Mouse (Mus musculus): ENCODE data around the gene Olfr976. TPM values are rescaled to one million over a fixed set of nuclear protein-coding genes. Genes with fewer than 3 reads are reported as not detected.
"Not testable (repeated sequence)": the region's sequence is repeated elsewhere in the genome, so short reads cannot be mapped to it uniquely, and the experiment has no call there.

Gene Olfr976
- polyA plus RNA-seq, 2 experiments, result not detected

DNA sequence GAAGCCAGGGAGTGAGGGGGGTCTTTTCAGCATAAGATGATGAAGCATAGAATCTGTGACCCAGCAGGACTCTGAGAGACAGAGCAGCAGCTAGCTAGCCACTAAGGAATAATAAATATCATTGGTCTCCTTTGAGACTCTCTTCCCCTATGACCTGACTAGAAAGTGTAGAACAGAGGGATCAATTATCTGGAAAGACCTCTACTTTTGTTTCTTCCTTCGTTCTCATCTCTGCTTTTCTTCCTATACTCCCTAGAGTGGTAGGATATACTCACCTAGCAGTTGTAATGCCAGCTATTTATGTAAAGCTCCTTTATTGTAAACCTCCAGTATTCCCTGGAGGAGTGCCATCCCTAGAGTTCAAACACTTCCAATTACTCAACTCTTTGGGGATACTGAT is 9.0 kb downstream of the Olfr976 start, which contains the start of gene Olfr975:
Gene Olfr975, minus strand, starts transcription at position 101 of the 400 bp plus-strand sequence.
- no peak for TF ChIP-seq POLR2A (IDR thresholded peaks at IDR 0.05; ENCODE audit: borderline replicate concordance, extremely low read depth, insufficient read depth, insufficient read length)
- Histone ChIP-seq H3K9me3 (ENCODE audit: control insufficient read depth, low read length) (no peaks in the 10 kb centered on the region), H3K27ac (replicated peaks; ENCODE audit: low read depth, low read length) (no peak within 1 kb of the TSS), H3K27me3 (ENCODE audit: control insufficient read depth, insufficient read depth, low read length) (no peaks in the 10 kb centered on the region), H3K4me3 (replicated peaks; ENCODE audit: low read length) (no peak within 1 kb of the TSS), H3K36me3 (ENCODE audit: control insufficient read depth, insufficient read depth, low read length) (no peaks in the 10 kb centered on the region), H3K9ac (ENCODE audit: low read depth, low read length, severe bottlenecking) (no peak within 1 kb of the TSS), H3K4me1 (ENCODE audit: control insufficient read depth, insufficient read depth, low read length) (no peaks in the 10 kb centered on the region), H3K4me2 (replicated peaks; ENCODE audit: low read depth, low read length, severe bottlenecking) (no peak within 1 kb of the TSS)
- WGBS, result 66% methylated on average over 1 of the region's 1 CpGs
- ATAC-seq (ENCODE audit: low FRiP score, low read depth) (no peak), DNase-seq (ENCODE audit: low spot score) (no peak)

DNA sequence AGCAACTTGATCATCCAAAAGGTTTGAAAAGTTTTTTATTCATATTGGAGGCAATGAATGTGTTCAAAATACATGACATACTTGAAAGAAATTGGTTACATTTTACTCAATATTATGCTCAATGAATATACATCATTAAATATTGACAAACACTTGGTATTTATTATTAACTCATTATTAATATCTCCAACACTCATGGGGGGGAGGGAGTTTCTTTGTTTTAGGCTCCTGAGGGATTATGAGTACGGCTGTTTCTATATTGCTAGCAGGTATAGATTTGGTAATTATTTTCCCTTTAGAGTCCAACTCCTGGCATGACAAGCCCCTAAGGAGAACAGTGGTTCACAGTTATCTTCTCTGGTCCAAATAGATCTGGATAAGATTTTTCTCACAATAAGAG is 23.7 kb downstream of the Olfr976 start, which contains the start of gene Olfr974:
Gene Olfr974, plus strand, starts transcription at position 301 of the 400 bp plus-strand sequence.
- ATAC-seq (ENCODE audit: low FRiP score, low read depth) (no peak), DNase-seq (ENCODE audit: low spot score) (no peak)
- no peaks in the 10 kb centered on the region for H3K27me3 ChIP-seq (ENCODE audit: control insufficient read depth, insufficient read depth, low read length)
- no peaks in the 10 kb centered on the region for H3K36me3 ChIP-seq (ENCODE audit: control insufficient read depth, insufficient read depth, low read length)
- no peak within 1 kb of the TSS for H3K4me2 ChIP-seq (replicated peaks; ENCODE audit: low read depth, low read length, severe bottlenecking)
- no peak for TF ChIP-seq POLR2A (IDR thresholded peaks at IDR 0.05; ENCODE audit: borderline replicate concordance, extremely low read depth, insufficient read depth, insufficient read length)
- H3K9me3 ChIP-seq (ENCODE audit: control insufficient read depth, low read length), result no peaks in the 10 kb centered on the region
- H3K27ac ChIP-seq (replicated peaks; ENCODE audit: low read depth, low read length), result no peak within 1 kb of the TSS
- H3K4me1 ChIP-seq (ENCODE audit: control insufficient read depth, insufficient read depth, low read length), result no peaks in the 10 kb centered on the region
- WGBS, result 84% methylated on average over 1 of the region's 1 CpGs
- H3K4me3 ChIP-seq (replicated peaks; ENCODE audit: low read length), result no peak within 1 kb of the TSS
- no peak within 1 kb of the TSS for H3K9ac ChIP-seq (ENCODE audit: low read depth, low read length, severe bottlenecking)

DNA sequence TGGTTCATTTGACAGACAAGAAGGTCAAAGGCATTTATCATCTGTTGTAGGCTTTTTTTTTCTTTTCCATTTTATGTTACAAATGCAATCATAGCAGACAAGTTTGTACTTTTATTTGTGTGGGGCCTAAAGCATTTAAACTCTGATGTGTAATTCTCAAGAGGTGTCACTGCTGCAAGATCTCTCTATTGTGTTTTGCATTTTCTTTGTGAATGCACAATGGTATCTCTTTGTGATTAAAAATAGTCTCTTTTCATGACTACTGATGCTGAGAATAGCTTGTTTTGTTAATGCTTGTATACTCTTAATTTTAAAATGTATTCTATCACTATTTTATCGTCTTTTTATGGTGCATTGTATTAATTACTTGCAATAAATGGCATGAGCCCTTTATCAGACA is 32.1 kb downstream of the Olfr976 start:
- not testable (repeated sequence) for H3K9ac ChIP-seq (ENCODE audit: low read depth, low read length, severe bottlenecking); ATAC-seq (ENCODE audit: low FRiP score, low read depth)
- WGBS, result 68% methylated on average over 1 of the region's 1 CpGs

DNA sequence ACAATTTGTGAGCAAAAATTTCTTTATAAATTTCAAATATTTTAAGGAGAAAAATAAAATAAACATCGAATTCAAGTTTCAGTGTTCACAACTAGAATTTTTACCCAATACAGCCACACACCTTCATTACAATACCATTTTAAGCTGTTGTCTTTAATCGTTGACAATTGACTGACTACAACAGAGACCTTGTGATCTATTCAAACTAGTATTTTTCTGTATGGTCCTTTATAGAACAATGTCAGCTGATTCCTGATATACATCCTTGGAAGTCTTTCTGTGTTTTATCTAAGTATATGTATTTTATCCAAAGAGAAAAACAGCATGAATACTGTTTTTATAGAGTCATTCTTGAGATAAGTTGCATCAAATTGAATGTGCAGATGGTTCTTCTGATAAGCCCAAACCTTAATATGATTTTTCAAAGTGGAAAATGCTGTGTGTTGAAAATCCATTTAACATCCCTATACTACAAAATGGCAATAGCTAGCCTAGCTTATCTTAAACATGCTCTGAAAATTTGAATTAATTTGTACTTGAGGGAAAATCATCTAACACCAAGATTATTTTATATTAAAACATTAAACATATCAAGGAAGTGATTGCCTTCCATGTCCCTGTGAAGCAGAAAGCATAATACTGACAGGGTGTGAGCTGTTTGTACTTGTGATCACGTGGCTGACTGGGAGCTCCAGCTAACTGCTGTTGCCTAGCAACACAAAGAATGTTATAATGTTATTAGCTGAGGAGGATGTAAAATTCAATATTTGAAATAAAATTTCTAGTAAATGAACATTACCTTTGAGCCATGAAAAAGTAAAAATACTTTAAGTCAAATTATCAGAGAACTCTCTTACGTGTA is 32.7 kb downstream of the Olfr976 start:
- ATAC-seq (ENCODE audit: low FRiP score, low read depth); H3K9ac ChIP-seq (ENCODE audit: low read depth, low read length, severe bottlenecking); H3K4me3 ChIP-seq (replicated peaks; ENCODE audit: low read length); H3K36me3 ChIP-seq (ENCODE audit: control insufficient read depth, insufficient read depth, low read length); H3K4me1 ChIP-seq (ENCODE audit: control insufficient read depth, insufficient read depth, low read length); H3K4me2 ChIP-seq (replicated peaks; ENCODE audit: low read depth, low read length, severe bottlenecking); H3K27ac ChIP-seq (replicated peaks; ENCODE audit: low read depth, low read length); DNase-seq (ENCODE audit: low spot score); H3K27me3 ChIP-seq (ENCODE audit: control insufficient read depth, insufficient read depth, low read length); H3K9me3 ChIP-seq (ENCODE audit: control insufficient read depth, low read length): not testable (repeated sequence)
- no CpG with 5 or more reads among the region's 4 CpGs for WGBS

More for the DNA sequence above, 32.1 kb downstream of the Olfr976 start:
- not testable (repeated sequence) for H3K27ac ChIP-seq (replicated peaks; ENCODE audit: low read depth, low read length); DNase-seq (ENCODE audit: low spot score); H3K4me2 ChIP-seq (replicated peaks; ENCODE audit: low read depth, low read length, severe bottlenecking); H3K9me3 ChIP-seq (ENCODE audit: control insufficient read depth, low read length); H3K27me3 ChIP-seq (ENCODE audit: control insufficient read depth, insufficient read depth, low read length); H3K4me3 ChIP-seq (replicated peaks; ENCODE audit: low read length); H3K36me3 ChIP-seq (ENCODE audit: control insufficient read depth, insufficient read depth, low read length); H3K4me1 ChIP-seq (ENCODE audit: control insufficient read depth, insufficient read depth, low read length)

DNA sequence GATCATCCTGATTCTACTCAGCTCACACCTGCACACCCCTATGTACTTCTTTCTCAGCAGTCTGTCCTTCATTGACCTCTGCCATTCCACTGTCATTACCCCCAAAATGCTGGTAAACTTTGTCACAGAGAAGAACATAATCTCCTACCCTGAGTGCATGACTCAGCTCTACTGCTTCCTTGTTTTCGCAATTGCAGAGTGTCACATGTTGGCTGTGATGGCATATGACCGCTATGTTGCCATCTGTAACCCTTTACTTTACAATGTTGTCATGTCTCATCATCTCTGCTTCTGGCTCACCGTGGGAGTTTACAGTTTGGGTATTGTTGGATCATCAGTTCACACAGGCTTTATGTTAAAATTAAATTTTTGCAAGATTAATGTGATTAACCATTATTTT is 51.0 kb downstream of the Olfr976 start:
- no peak overlapping the region for H3K4me2 ChIP-seq (replicated peaks; ENCODE audit: low read depth, low read length, severe bottlenecking)
- ATAC-seq (ENCODE audit: low FRiP score, low read depth) (no peak), DNase-seq (ENCODE audit: low spot score) (no peak)
- H3K36me3 ChIP-seq (ENCODE audit: control insufficient read depth, insufficient read depth, low read length), result no peaks in the 10 kb centered on the region
- WGBS, result 87% methylated on average over 3 of the region's 3 CpGs
- H3K4me1 ChIP-seq (ENCODE audit: control insufficient read depth, insufficient read depth, low read length), result no peaks in the 10 kb centered on the region
- H3K4me3 ChIP-seq (replicated peaks; ENCODE audit: low read length), result no peak overlapping the region
- H3K9me3 ChIP-seq (ENCODE audit: control insufficient read depth, low read length), result no peaks in the 10 kb centered on the region
- no peak overlapping the region for H3K9ac ChIP-seq (ENCODE audit: low read depth, low read length, severe bottlenecking)
- no peaks in the 10 kb centered on the region for H3K27me3 ChIP-seq (ENCODE audit: control insufficient read depth, insufficient read depth, low read length)
- no peak for TF ChIP-seq POLR2A (IDR thresholded peaks at IDR 0.05; ENCODE audit: borderline replicate concordance, extremely low read depth, insufficient read depth, insufficient read length)
- H3K27ac ChIP-seq (replicated peaks; ENCODE audit: low read depth, low read length), result no peak overlapping the region
